Mouse (Mus musculus) left cerebral cortex, adult 8-10 months (tissue): ENCODE measurements at regions not wholly inside any gene's neighbourhood (a gene's known extent, or its start where the extent isn't known, plus 50 kb on each side); places are given as distances from the start of the nearest gene placed in this dataset.

Experiments used
- DNase-seq, 2 experiments: peaks; one replicate each; pipeline ENCODE4 v3.0.0; 2022; ENCODE audit warnings: low spot score in 2 of 2

DNA sequence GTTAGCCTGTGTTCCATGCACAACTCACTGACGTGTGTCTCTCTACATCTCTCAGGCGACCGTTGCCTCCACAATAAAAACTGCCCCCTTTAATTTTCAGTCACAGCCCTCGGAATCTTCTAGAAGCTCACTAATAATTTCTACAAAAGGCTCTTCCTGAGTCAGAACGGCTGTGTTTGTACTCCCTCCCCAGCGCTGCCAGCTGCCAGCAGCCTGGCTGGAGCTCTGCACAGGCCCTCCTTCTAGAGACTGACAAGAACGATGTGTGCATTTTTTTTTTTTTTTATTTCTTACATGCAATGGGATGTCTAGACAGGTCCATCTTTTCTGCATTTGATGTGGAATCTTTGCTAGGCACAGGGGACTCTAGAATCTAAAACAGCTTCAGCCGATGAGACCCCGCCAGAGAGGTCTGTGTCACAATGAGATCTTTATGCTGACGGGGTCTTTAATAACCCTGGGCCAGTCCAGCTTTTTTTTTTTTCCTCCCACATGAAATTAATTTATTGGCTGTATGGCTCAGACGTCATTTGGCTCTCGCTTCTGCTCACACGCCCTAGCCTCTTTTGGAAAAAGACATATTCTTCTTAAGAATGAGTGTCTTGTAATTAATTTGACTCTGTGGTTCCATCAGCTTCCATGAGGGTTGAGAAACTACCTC, 185.8 kb upstream of the Zfp507 start:
- DNase-seq = no peak

DNA sequence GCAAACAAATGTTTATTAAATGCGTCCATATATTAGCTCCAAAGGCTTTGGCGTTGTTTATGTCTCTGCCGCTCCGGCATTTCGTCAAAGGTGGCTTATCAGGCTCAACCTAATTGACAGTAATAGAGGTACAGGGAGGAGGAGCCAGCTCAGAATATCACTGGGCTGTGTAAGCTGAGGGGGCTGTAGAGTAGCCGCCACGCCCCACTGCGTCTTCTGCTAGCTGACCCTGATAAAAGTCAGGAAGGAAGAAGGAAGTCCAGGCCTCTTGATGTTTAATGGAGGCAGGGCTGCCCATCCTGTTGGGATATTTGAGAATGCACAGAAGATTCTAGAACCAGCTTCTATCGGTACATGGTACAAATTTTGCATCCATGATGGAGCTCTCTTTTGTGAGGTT, 175.2 kb upstream of the Zfp507 start:
- no peak for DNase-seq

DNA sequence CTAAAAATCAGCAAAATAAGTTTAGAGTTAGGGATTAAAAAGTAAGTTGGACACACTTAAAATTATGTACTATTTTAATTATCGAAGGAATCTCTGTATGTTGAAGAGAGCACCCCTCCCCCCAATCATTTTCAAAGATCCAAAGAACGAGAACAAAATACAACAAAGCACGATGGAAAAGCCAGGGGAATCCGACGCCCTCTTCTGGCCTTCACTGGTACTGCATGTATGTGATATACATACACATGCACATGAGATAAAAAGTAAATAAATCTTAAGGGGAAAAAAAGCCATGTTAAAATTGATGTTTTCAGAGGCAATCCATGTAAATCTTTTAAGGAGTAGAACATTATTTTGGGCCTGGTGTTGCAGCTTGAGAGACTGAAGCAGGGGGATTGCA, 155.9 kb upstream of the Zfp507 start:
- DNase-seq = no peak

DNA sequence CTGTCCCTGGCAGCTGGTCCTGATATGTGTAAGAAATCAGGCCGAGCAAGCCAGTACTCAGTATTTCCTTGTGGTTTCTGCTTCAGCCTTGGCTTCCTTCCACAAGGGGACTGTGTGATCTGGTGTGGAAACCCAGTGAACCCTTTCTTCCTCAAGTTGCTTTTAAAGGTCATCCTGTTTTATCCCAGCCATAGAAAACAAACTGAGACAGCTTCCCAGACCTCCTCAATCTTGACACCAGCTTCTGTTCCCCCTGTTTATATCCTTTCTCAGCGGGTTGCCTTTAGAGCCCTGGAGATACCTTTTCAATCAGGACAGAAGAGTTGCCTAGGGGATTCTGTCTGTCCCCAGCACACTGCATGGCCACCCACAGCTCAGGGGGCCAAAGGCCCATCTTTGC, 155.2 kb upstream of the Zfp507 start:
- no peak for DNase-seq

DNA sequence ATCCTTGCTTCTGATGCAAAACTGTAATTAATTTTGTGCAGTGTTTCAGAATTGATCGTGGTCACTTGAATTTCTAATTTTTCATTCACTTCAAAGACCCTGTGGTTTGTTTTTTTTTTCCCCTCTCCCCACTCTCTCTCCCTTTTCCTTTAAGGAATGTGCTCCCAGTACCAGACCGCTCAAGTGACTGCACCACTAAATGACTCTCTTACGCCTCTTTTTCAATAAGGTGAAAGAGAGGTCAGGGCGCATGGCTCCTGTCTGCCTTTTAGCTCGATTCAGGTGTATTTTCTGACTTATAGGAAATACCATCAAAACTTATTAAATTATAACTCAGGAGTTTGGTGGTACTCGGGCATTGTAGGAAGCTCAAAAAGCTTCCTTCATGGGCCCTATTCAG, 146.0 kb upstream of the Zfp507 start:
- no peak for DNase-seq

DNA sequence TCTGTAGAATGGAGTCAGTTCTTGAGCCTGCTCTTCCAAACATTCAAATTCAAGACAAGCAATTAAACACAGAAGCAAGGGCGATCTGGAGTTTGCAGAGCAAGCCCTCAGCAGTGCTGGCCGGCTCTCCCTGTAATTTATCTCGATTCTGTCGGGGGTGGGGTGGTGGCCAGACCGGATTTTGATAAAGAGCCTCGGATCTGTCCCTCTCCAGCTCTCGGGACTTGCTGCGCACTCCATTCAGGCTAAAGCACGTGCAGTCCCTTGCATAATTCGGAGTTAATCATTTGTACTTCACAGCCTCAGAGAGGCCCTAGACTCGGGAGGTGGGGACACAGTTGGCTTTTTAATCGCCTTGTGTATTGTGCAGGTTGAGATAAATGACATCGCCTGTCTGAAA, 145.6 kb upstream of the Zfp507 start:
- DNase-seq = no peak

DNA sequence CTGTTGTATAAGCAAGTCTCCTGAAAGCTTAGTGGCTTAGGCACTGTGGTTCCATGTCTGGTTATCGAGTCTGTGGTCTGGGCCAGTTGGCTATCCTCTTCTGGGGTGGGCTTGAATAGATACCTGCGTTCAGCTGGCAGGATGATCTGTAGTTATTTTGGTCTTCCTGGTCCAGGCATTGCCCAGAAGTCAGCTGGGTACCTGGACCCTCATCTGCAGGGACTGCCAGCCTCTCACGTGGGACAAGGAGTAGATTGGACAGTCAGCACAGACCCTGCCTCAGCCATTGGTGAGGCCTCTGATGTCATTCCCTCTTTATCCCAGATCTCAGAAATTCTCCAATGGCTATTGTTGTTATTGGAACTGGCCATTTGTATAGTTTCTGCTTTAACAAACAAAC, 138.3 kb upstream of the Zfp507 start:
- DNase-seq = no peak

DNA sequence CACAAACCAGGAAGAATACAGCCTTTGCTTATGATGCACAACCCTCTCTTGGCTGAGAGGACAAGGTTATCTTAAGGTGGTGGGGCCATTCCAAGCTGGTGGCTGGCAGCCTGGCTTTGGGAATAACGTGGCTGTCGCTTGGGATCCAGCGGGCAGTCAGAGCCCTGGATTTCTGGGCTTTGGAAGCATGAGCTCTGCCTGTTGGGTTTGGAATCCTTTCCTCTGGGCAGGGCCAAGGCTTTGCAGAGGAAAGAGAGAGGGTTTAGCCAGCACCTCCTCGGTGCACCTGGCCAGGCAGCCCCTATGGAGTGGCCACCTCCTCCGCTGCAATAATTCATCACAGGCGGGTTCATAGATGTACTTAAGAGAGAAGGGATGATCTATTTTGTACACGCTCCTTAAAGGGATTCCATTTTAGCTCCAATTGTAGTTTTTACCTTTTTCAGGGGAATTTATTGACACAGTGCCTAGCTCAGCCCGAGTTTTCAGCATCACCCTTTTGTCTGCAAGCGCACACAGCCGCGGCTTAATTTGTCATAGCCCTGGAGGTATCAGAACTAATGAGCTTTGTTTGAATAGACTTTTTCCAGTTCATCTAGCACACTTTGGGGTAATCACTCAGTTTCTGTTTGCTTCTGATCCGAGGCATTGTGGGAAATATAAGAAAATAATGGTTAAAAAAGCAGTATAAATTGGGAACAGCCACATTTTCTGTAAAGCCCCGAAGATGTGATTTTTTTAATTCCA, 135.5 kb upstream of the Zfp507 start:
- DNase-seq = no peak

DNA sequence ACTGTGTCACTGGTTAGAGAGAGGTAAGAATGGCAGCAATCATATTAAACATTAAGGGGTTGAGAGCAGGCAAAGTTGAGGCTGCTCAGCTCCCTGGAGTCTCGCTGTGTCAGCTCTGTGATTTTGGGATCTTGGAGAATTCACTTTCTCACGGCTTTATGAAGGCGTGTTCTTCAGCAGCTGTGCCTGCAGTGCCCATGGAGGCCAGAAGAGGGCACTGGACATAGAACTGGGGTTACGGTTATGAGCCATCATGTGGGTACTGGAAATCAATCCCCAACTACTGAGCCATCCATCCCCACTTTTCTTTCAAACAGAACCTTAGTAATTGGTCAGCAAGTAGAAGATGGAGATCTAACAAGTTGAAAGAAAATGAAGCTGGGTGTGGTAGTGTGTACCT, 123.9 kb upstream of the Zfp507 start:
- no peak for DNase-seq

DNA sequence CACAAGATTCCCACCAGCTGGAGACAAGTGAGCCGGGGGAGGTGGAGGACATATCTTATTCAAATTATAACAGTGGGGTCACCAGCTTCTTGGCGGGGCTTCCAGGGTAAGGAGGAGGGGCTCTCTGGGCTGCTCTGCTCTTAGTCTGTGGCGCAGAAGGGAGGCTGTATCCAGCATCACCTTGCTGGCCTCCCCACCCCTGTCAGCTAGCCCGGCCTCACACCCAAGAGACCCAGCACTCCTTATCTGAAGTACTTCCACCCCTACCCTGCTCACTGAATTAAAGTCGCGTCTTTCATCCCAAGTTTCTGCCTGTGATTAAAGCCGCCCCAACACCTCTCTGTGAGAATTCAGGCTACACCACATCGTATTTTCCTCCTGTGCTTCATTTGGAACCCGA, 119.8 kb upstream of the Zfp507 start:
- DNase-seq = no peak

DNA sequence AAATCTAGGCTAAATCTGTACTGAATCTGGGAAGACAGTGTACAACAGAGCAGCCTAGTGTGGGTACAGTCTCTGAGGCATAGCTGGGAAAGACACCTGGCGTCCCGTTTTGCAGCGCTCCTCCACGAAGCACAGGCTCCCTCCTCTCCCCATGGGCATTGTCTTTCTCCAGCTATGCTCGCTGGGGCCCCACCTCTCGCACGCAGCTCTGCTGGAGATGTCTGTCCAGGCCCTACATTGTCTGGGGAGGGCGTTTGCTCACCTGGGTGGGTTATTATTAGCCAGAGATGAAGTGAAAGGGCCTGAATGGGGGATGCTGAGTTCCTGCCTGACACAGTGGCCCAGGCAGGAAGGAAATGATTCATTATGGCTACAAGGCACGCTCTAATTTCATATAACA, 118.1 kb upstream of the Zfp507 start:
- DNase-seq = no peak

DNA sequence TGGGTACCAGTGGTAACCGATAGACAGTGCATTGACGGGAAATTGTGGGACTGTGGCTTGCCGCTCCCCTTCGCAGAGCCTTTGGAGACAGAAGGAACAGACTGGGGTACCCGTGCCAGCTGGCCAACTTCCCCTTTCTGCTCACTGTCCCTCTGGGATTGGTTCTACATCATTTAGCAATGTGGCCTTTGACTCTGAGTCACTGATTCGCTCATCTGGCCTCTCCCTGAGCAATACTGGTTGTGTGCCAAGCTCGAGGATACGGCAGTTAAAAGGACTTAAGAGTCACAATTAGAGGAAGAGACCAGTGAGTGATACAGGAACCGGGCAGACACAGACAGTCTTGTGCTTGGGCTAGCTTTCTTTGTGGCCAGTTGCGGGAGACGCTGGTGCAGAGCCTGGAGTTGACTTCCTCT, 117.4 kb upstream of the Zfp507 start:
- DNase-seq = no peak

DNA sequence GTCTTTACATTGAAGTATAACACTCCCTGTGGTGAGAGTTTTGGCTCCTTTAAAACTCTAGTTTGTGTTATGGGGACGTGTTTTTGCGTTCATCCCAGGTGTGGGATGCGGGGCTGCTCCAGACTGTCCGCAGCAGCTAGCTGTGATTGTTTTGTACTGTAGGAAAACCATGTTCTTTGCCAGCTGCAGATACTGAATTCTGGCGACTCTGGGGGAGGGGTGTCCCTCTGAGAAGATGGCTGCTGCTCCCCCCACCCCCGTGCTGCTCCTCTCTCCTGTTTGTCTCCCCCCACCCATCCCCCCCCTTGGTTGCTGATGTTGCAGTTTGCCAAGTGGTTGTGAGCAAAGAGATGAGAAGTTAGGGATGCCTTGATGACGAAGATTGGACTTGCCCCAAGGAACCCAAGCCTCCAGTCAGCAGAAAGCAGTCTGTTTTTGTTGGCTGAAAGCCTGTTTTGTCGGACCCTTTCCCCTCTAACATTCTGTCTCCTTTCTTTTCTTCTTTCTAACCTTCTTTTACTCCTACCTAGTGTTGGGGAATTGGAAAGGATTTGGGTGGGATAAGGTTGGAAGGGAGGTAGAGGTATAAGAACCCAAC, 107.4 kb upstream of the Zfp507 start:
- no peak for DNase-seq

DNA sequence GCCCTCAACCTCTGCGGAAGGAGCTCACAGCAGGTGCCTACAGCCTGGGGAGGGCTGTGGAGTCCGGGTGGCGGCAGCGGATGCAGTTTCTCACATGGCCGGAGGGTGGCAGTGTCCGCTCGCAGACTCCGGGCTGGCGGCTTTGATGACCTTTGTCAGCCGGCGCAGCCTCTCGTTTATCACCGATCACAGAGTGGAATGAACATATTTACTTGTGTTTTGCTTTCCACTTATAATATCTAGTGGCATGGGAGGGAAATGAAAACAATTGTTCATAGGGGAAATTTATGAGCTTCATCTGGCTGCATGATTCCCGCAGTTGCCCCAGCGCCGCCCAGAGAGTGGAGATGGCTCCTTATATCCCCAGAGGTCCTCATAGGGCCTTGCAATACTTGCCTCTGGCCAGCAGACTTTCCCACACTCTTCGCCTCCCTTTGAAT, 99.2 kb upstream of the Zfp507 start:
- DNase-seq = peak in 1 of 2 experiments; percentile 65

DNA sequence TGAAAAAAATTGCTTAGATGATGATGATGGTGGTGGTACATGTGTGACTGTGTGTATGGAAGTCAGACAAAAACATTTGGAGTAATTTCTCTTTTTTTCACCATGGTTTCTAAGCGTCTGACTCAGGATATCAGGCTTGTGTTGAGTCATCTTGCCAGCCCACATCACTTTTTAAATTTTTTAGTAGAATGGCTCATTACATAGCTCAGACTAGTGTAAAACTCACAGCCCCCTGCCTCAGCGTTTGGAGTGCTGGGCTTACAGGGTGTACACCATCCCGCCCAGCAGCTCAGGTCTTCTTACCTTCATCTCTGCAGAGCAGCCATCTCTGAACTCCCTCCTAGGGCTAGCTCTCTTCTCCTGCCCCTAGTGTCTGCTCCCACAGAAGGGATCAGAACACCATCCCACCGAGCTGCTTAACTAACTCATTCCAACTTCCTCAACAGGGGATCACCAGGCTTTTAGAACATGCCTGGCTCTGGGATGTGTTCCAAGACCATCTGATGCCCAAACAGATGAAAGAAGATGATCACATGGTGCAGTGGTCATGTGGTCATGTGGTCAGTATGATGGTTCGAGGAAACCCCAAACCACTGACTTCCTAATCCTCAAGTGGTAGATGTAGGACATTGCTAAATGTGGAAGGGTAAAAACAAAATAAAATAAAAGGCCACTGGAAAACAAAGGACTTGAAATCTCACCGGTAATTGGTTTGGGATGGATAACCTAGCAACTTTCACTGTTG, 96.1 kb upstream of the Zfp507 start:
- DNase-seq = no peak

DNA sequence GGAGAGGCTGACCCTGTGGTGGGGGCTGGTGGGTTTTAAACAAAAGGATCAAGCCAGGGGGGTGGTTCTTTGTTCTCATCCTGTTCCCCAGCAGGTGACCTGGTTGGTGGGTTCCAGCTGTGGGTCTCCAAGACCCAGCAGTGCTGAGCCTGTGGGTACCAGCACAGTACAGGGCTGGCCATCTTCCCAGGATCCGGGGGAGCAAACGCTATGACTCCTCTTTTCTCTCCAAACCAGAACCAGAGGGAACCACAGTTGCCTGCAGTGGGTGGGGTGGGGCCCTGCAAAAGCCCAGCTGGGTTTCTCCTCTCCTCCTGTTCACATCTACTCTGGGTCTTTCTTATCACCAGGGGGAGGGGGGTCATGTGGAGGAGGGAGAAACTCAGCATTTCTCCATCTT, 90.5 kb upstream of the Zfp507 start:
- peak in 1 of 2 experiments; percentile 57 for DNase-seq

DNA sequence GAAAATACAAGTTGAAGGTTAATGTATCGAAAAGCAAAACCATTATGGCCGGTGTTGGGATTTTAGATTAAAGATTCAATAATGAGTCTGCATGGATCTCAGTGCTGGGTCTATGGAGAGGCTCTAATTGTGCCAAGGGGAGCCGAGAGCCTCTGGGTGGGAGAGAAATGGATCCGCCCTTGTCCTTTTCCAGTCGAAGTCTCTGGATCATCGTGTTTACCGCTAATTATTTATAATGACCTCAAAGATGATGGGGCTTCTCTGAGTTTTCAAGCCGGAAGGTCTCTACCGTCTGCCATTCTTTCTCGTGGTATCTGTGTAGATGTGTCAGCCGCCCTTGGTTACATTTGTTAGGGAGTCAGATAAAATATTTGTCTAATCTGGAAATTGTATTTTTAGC, 83.2 kb upstream of the Zfp507 start:
- no peak for DNase-seq

DNA sequence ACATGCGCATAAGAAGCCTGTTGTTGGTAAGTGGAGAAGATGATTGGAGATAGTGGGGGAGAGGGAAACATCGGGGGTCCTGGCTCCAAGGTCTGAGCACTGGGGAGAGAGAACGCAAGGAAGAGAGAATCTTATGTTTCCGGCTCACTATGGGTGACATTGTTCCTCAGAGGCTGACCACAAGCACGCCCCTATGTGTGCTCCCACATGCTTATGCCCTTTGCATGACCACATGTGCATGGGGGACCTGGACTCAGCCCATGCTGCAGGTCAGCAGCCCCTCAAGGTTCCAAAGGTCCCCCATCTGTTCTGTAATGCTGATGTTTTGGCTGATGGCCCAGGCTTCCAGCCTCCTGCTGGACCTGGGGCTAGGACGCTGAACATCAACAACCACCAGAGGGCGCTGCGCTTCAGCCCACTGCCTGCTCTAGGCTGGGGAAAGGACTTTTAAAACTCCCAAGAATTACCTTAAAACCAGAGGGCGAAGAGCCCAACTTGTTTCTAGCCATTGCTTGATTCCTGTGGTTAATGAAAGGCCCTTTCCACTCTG, 77.0 kb upstream of the Zfp507 start:
- peak; percentile 25 to 51 for DNase-seq

DNA sequence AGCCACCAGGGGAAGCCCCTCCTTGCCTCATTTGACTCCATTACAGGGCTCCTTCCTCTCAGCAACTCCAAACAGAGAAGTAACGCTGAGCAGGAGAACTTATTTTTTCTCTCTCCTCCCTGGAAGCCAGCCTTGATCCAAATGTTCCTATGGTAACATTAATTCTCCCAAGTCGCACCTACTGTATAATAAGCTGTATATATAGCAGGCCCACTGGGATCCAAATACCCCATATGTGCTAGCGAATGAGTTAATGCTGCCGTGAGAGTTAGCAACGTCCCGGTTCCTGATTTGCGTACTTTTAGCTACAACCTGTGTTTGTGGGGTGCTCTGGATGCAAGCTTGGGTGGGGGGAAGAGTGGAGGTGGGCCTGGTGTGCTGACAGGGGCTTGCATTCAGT, 75.4 kb upstream of the Zfp507 start:
- DNase-seq = peak in 1 of 2 experiments; percentile 40

DNA sequence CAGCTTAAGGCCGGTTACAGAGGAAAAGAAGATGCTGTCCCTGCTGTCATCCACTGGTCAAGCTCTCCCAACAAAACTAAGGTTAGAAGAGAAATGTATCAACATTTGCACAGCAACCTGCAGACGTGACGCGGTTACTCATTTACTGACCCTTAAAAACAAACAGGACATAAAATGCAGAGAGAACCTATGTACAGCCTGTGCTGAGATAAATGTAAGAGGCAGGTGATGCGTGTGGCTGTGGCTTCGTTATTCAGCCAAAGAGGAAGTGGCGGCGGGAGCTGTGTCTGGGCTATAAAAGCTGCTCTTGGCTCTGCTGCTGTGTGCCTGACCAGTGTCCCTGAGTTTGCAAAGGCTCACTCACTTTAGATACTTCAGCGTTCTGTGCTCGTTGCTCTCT, 58.2 kb upstream of the Zfp507 start:
- DNase-seq = no peak

DNA sequence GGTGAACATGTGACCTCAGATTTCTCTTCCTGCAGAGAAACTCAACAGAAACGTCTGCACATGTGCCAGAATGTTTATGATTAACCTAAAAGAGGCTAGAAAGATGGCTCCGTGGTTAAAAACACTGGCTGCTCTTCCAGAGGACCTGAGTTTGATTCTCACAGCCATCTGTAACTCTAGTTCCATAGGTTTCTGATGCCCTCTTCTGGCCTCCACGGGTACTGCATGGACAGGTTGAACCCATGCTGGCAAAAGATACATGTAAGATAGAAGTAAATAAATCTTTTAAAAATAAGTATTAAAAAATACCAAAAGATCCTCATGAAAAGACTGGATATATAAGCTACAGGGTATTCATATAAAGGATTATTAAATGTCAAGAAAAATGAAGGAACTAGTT, 56.8 kb upstream of the Zfp507 start:
- DNase-seq = no peak

DNA sequence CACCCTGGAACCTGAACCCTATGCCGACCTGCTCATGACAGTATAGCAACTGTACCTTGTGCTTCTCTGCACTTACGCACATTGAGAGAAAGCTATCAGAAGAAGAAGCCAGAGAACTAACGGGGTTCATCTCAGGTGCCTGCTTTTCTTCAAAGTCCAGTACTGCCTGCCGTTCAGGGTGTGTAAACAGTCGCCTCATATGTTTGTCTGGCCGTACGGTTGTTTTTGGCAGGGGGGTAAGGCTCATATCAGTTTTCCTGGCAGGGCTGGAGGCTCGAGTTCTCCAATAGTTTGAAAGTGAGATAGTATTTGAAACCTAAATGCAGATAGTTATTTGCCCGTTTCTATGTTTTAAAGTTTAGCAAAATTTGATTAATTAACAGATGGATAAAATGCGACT, 54.9 kb upstream of the Zfp507 start:
- no peak for DNase-seq
